Mouse (Mus musculus) right cerebral cortex, postnatal 36 days (tissue): ENCODE measurements around the gene Slirp.
A peak's percentile ranks its signal among the peaks of the same experiment; 100 is the strongest.
"Not testable (repeated sequence)": the region's sequence is repeated elsewhere in the genome, so short reads cannot be mapped to it uniquely, and the experiment has no call there.

Experiments used
- DNase-seq, 2 experiments: peaks; one replicate each; pipeline ENCODE4 v3.0.0; 2022; ENCODE audit warnings: low spot score in 2 of 2, mixed read lengths in 1 of 2

The Slirp gene

DNA sequence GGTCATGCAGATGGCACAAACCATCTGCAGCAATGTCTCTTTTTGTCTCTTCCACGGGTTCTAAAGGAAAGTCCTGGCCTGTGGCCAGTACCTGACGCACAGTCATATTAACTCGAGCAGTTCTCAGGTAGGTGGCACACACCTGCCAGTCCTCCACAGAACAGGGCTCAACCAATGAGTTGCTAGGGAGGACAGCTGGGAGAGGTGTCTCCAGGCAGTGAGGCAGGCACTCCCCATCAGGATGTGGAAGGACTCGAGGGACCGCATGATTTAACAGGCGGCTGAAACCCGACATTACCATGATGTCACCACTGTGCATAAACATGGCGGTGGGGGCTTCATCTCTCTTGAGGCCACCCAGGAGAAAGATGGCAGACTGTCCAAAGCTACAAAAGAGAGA, 14.8 kb upstream of the Slirp start:
- no peak for DNase-seq

DNA sequence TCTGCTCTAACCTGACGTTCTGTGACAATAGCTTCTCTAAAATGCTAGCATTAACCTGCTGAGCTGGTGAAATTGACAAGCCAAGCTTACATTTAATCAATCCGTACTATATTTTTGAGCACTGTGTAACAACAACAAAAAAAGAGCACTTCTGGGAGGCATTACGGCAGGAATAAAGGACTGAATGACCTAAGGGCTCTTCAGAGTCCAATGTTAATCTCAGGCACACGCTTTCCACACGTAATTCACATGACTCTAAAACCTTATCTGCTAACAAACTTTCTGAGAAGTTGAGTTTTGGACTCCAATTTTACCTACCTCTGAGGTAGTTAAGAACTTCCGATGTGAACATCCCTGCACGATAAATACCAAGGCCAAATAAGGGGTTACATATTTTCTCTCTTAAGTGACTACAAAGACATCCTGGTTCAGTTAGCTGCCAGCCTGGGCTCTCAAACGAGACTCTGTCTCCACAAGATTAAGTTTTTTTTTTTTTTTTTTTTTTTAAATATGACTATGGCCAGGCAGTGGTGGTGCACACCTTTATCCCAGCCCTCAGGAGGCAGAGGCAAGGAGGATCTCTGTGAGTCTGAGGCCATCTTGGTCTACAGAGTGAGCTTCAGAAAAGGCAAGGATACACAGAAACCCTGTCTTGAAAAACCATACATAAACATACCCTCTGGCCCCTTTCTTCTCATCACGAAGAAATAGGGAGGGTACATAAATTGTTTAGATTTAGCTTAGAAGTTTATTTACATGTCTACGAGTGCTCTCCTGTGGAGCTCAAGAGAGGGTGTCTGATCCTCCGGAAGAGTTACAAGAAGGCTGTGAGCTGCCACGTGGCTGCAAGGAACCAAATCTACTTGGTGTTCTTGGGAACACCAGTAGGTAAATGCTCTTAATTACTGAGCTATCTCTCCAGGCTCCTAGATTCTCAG, 1.2 kb upstream of the Slirp start:
- no peak for DNase-seq

DNA sequence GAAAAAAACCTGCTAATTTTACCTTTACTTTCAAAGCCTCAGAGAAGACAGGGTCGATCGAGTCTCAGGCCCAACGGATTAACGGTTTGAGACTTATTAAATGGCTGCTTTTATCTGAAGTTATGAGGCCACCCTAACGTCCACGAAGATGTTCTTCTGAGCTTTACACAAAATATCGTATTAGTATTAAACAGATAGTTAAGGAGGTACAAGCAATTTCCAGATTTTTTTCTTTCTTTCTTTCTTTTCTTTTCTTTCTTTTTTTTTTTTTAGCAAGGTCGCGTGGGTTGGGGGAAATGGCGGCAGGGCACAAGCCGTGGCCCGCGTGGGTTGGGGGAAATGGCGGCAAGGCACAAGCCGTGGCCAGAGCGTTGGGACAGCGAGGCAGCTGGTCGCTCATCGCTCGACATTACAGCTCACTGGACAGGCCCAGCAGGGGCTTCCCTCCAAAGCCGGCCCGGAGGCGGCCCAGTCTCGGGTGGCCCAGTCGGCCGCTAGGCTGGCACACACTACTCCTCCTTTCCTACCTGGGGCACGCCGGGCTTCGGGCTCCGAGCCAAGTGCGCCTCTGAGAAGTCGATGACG, 489 bp upstream of the Slirp start:
- DNase-seq: no peak

DNA sequence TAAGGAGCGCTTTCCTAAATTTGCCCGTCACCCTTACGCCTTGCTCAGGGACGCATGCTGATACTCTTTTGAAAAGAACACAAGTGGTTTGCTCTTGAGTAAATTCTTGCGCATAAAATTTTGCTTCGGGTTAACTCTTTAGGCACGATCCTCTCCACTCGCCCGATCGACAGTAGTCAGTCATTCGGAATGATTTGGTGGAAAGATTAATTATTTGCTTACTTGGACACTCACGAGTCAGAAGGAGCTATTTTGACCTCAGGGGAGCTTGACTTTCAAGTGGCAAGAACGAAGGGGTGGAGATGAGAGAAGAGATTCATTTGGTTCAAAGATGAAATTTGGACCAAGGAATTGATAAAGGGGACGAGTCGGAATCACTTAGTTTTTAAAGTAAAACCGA, 515 bp downstream of the Slirp start:
- DNase-seq: no peak

DNA sequence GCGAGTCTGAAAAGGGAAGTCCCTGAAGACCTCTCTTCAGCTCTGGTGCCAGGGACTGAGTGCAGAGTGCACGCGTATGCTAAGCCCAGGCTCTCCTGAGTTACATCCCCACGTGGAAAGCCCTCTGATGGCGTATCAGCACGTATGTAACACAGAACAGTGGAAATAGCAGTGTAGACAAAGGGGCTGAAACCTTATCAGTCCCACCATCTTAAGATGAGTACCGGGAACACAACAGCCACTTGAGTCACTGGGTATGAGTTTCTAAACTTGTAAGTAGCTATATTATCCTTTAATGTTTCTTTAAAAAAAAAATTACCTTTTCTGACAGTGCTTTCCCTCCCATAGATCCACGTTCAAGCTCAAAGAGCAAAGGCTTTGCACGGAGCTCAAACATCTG, 5.8 kb downstream of the Slirp start:
- DNase-seq: no peak

DNA sequence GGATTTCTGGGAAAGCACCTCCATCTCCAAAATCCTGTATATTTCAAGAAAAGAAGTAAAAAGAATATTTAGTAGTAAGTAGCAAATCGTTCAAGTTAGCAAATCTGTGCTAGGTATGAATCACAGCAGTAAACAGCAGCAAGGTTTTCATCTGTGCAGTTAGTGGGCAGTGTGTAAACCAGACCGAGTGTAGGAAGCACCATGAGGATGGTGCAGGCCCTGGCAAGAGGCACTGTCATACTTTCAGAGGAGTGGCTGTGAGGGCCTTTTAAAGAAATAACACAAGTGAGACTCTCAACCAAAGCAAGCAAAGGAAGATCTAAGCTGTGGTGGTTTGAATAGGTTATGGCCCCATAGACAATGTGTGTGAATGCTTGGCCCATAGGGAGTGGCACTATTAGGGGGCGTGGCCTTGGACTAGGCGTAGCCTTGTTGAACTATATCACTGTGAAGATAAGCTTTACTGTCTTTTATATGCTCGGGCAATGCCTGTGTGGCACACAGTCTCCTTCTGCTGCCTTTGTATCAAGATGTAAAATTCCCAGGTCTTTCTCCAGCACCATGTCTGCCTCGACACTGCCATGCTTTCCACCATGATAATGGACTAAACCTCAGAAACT, 21.1 kb downstream of the Slirp start:
- no peak for DNase-seq

DNA sequence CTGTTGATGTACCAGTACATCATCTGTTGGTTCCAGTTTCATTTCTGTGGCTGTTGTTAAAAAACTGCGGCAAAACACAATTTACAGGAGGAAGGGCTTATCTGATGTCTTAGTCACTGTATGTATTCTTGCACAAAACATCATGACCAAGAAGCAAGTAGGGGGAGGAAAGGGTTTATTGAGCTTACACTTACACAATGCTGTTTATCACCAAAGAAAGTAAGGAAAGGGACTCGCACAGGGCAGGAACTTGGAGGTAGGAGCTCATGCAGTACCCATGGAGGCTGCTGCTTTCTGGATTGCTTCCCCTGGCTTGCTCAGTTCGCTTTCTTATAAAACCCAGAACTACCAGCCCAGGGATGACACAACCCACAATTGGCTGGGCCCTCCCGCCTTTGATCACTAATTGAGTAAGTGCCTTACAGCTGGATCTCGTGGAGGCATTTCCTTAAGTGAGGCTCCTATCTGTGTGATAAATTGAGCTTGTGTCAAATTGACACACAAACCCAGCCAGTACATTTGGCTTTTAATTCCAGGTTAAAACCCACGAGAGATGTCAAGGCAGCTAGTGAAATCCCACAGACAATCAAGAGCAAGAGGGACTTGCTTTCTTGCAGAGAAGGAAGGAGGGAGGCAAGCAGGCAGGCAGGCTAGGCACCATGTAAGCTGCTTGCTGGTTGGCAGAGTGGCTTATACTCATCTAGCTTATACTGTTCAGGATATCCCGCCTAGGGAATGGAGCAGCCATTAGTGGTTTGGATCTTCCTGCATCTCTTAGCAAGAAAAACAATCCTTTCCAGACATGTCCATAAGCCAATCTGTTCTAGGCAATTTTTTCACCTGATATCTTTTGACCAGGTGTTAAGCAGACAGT, 26.8 kb downstream of the Slirp start:
- no peak for DNase-seq

DNA sequence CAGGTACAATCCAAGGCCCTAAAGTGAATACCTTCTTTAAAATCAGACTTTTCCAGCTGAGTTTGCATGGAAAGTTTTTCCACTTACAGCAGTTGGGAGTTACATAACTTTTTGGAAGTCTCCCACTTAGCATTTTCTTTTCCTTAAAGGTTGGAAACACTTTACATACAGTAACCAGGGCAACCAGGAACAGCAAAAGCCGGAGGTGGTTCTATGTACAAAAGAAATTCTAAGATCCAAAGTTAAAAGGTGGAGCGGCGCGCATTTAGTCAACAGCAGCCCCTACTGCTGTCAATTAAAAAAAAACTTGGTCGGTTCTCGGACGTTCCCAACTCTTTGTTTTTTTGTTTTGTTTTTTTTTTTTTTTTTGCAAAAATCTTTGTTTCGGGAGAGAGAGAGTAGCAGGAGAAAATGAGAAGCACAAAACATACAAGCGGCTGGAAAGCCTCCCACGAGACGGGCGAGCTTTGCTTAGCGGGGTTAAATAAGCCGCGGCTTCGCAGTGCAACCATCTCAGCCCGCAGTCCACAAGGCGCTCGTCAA, 27.8 kb downstream of the Slirp start:
- DNase-seq: peak; percentile 37

DNA sequence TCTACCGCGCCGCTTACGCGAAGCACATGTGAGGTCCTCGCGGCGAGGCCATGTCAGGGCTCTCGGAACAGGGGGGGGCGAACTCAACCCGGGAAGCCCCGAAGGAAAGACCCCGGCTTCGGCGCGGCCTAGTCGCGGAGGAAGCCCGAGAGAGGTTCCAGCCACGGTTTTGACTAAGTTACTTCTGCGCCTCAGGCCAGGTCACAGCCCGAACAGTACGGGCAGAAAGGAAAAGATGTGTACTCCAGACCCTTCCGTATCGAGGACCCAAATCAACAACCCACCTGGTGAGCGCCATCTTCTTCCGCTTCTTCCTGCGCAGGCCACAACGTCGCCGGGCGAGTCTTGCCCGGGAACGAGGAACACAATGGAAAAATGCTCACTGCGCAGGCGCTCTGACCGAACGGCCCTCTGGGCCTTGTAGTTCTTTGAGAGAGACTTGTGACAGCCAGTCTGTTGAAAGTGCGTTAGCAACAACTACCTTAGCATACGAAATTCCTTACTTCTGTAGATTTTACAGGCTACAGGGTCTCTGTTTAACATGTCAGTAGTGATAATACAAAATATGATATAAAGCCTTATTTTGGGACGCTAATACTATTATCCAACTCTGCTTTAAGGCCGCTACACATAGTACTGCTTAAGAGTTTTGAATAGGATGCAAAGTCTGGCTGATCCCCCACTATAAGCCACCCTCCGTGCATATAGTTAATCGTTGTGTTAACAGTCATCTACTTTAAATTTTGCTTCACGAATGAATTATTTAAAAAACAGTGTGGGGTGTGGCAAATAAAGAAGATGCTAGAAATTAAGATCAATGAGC, 28.5 kb downstream of the Slirp start, which contains the start of gene Snw1:
Snw1 (minus strand) TSS at position 311 of the 823 bp plus-strand sequence.
- peak; percentile 94 for DNase-seq

DNA sequence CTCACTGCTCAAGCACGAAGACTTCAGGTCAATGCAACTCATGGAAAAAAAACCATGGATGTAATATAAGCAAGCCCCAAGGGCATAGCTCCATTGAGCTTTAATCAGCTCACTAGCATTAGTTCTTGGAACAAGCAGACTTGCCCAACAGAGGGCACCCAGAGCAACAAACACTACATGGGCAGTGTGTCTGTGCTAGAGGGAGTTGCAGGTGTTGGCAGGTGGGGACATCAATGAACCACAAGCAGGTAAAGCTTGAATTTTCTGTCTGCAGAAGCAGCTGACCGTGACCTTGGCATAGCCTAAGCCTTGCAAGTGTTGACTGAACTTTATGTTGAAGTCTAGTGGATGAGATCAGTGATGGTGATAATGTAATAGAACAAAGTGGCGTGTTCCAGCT, 31.1 kb downstream of the Slirp start:
- no peak for DNase-seq

DNA sequence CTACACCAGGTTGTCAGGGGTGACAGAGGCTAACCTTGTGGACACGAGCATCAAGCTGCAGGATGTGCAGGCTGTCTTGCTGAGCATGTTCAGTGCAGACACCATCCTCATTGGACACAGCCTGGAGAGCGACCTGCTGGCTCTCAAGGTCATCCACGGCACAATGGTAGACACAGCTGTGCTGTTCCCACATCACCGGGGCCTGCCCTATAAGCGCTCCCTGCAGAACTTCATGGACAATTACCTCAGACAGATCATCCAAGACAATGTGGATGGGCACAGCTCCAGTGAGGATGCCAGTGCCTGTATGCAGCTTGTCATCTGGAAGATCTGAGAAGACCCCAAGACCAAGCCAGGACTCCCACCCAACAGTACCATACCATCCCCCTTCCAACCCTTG, 38.8 kb downstream of the Slirp start:
- DNase-seq: not testable (repeated sequence)

DNA sequence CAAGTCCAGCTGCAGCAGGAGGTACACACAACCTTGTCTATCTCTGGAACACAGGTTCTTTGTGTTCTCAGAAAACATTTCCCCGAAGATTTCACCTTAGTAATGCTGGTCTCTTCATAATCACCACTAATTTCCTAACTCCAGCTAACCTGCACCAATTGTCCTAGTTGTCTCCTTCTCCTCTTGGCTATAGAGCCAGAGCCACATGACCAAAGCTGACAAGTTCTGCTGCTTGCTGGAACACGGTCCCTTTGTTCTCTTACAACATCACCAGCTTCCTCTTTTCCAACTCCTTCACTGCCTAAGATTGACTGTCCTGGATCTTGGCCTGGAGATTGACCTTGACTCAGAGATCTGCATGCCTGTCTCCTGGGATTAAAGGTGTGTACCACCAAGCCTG, 45.0 kb downstream of the Slirp start:
- not testable (repeated sequence) for DNase-seq

DNA sequence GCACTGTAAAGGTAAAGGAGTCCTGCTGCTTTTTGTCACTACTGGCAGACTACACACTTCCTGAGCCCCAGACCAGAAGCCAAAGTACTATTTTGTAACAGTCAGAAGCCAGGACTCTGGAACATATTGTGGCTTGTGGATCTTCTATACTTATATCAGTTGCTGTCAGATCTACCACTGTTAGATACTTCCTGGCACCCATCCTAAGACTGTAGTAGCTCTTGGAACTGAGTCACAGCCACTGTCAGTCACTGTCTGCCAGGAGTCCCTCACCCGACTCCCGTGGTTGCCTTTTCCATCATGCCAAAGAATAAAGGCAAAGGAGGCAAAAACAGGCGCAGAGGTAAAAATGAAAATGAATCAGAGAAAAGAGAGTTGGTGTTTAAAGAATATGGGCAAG, 50.7 kb downstream of the Slirp start, which contains the start of gene Gm5788:
Gm5788 (plus strand) TSS at position 301 of the 400 bp plus-strand sequence.
- not testable (repeated sequence) for DNase-seq
